Mouse (Mus musculus) embryonic fibroblast, embryonic 13.5 days (primary cell): Measurements from ENCODE around the gene E130308A19Rik. TPM values are rescaled to one million over a fixed set of nuclear protein-coding genes. Genes with fewer than 3 reads are reported as not detected.

Experiments
- H3K27ac ChIP-seq: 2 replicates; pipeline ENCODE4 v1.5.1; 2012; ENCODE audit warnings: low read length, control low read depth, inconsistent platforms; ENCODE audit not compliant: insufficient read depth
- H3K4me1 ChIP-seq: 2 replicates; pipeline ENCODE4 v1.6.1; 2011; ENCODE audit warnings: low read length; ENCODE audit not compliant: control insufficient read depth, insufficient read depth
- H3K4me3 ChIP-seq: 2 replicates; pipeline ENCODE4 v1.5.1; 2011; ENCODE audit warnings: mild to moderate bottlenecking, control low read depth, low read length; ENCODE audit not compliant: insufficient read depth
- CTCF ChIP-seq: IDR thresholded peaks from 2 replicates; pipeline ENCODE4 v1.5.1; 2011; ENCODE audit warnings: mild to moderate bottlenecking, control low read depth, low read length, moderate library complexity, borderline replicate concordance; ENCODE audit not compliant: insufficient read depth
- POLR2A ChIP-seq: IDR thresholded peaks from 2 replicates; pipeline ENCODE4 v1.6.1; 2011; ENCODE audit warnings: low read depth, mild to moderate bottlenecking, control low read depth, low read length, moderate library complexity
- polyA plus RNA-seq: library from polyadenylated mRNA; stranded (reverse); fragments of >200 nt; gene quantifications from 2 replicates; pipeline ENCODE4 v1.2.4, GENCODE M21; 2011; ENCODE audit warnings: low read depth; ENCODE audit not compliant: missing spikeins, insufficient read length

E130308A19Rik gene
- polyA plus RNA-seq, 1 experiment, result 12.5 TPM

DNA sequence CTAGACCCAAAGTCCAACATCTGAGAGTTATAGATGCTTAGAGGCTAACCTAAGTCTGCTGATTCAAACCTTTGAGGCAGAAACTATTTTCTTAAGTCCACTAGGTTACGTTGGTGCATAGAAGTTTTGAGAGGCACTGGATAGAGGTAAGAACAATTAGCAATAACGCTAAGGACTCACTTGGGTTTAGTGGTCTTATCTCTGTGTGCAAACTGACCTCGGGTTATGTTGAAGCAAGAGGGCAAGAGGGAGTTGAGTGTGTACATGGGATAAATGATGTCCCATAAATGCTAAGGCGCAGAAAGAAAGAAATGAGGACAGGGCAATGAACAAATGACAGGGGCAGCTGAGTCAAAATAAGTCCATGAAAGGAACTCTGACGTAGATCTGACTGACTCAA lies 23.1 kb downstream of the E130308A19Rik start:
- TF ChIP-seq CTCF, result no peak
- no peak for TF ChIP-seq POLR2A
- Histone ChIP-seq H3K4me1 (no peaks in the 10 kb centered on the region), H3K4me3 (no peak overlapping the region), H3K27ac (no peak overlapping the region)

DNA sequence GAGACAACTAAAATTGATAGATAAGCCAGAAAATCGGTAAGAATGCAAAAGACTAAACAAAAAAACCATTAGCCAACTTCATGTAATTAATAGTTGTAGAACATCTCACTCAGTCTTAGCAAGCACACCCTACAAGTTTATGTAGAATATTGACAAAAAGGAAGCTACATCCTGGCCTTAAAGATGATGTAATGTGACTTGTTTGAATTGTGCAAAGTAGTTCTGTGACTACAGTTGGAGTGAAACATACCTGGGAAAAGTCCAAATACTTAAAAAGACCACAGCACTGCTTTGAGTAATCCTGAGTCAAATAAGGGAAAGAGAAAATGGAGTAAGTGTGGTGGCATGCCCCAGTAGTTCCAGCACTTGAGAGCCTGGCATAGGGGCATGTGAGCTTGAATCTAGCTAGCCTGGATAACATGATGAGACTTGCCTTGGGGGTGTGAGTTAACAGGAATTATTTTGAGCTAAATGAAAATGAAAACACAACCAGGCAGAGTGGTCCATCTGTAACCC lies 26.2 kb downstream of the E130308A19Rik start:
- Histone ChIP-seq H3K4me1 (no peaks in the 10 kb centered on the region), H3K27ac (no peak overlapping the region; the same call in 1 of the 2 replicates), H3K4me3 (no peak overlapping the region)
- TF ChIP-seq CTCF (no peak), POLR2A (no peak)

DNA sequence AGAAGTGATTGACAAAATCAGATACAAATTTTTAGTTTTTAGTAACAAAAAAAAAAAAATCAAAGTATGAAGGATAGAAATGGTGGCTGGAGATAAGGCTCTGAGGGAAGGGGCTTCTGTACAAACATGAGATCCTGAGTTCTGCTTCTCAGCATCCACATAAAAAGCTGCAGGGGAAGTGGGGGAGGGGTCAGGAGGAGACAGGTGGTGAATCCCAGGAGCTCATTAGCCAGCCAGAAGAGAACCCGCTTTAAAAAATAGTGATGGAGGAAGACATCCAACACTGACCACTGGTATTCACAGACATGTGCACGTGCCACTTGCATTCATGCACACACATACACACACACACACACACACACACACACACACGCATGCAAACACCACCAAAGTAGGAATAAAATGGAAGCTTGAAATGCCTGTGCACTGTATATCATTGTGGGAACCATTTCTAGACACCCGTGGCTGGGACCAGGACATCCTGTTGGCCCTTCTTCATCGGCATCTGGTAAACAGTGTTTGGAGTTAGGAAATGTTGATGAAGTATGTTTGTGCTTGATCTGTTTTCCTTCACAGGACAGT lies 30.1 kb downstream of the E130308A19Rik start:
- Histone ChIP-seq H3K4me1 (no peaks in the 10 kb centered on the region), H3K27ac (no peak overlapping the region), H3K4me3 (no peak overlapping the region)
- TF ChIP-seq CTCF, result no peak

DNA sequence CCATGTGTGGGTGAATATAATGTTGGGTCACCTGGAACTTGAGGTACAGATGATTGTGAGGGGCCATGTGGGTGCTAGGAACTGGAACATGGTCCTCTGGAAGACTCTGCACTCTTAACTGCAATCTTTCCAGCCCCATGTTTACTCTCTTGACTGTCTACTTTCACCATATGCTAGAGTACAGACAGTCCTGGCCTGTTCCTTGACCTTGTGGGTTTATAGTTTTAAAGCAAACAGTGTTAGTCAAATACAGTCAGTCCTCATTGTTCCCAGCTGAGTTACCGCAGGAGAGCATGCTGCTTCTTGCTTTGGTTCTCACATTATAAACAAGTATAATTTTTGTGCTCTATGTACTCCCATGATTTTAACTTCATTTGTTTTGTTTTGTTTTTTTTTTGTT lies 36.2 kb downstream of the E130308A19Rik start:
- H3K4me1 ChIP-seq, result no peaks in the 10 kb centered on the region
- no peak overlapping the region for H3K27ac ChIP-seq
- no peak overlapping the region for H3K4me3 ChIP-seq
- TF ChIP-seq CTCF, result no peak
- TF ChIP-seq POLR2A, result no peak

- no peak for TF ChIP-seq POLR2A
- TF ChIP-seq CTCF, result no peak
- no peaks in the 10 kb centered on the region for H3K4me1 ChIP-seq
Measured at GRCm38 (mm10) chr4:59663451-59663850, 37.4 kb downstream of the E130308A19Rik start.

DNA sequence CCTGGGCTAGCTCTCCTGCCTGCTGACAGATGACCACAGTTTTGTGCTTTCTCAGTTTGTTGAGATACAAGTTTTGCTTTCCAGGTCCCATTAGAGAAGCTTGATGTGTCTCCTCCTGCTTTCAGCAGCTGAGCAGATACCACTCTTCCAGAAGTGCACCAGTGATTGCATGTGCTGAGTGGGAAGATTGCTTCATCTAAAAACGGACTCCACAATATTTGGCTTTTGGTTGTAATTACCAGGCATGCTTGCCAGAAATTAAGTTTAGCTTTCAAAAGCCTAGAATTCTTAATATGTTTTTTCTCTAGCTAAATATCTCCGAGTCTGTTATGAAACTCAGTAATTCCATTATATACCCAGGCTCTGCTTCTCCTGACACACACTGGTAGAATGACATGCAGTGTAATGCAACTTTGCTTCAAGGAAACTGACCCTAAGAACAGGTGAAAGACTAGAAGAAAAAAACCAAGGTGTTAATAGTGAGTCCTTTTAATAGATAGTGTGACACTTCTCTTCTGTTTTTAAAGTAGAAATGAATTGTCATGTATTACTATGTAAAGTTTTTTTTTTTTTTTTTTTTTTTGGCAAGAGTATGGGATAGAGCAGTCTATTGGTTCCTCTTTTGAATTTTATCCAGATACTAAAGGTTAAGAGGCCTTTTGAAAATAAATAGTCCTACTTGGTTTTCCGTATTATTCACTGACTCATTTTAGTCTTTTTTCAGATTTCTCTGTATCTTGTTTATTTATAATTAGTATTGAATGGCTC lies 40.7 kb downstream of the E130308A19Rik start:
- Histone ChIP-seq H3K27ac (no peak overlapping the region), H3K4me3 (no peak overlapping the region), H3K4me1 (no peaks in the 10 kb centered on the region)
- TF ChIP-seq POLR2A (no peak), CTCF (no peak)

More at GRCm38 (mm10) chr4:59663451-59663850, 37.4 kb downstream of the E130308A19Rik start:
- Histone ChIP-seq H3K27ac (no peak overlapping the region), H3K4me3 (no peak overlapping the region)

DNA sequence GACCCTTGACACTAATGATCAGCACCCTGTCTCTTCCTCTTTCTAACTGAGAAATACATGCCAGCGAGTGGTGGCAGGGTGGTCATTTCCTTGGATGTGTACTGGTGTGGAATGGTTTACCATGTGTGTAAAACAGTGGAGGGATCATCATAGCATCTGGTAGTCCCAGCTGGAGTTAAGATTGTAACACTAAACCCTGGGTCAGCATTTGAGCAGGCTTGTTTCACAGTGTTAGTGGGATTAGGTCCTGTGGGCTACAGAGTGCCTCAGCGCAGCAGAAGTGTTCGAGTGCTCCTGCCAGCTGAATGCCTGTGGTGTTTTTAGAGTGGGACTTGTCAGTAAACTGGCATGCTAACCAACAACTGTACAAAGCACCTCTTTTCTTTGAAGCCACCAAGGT lies 42.0 kb downstream of the E130308A19Rik start:
- H3K4me1 ChIP-seq, result no peaks in the 10 kb centered on the region
- H3K4me3 ChIP-seq, result no peak overlapping the region
- no peak for TF ChIP-seq CTCF
- TF ChIP-seq POLR2A, result no peak
- H3K27ac ChIP-seq, result no peak overlapping the region

GRCm38 (mm10) chr4:59669131-59669530 lies 43.1 kb downstream of the E130308A19Rik start:
- TF ChIP-seq POLR2A, result no peak
- no peak for TF ChIP-seq CTCF
- H3K27ac ChIP-seq, result no peak overlapping the region
- H3K4me3 ChIP-seq, result no peak overlapping the region
- H3K4me1 ChIP-seq, result no peaks in the 10 kb centered on the region

- Histone ChIP-seq H3K4me1 (no peaks in the 10 kb centered on the region), H3K4me3 (no peak overlapping the region), H3K27ac (no peak overlapping the region)
- TF ChIP-seq POLR2A (no peak), CTCF (no peak)
Measured at GRCm38 (mm10) chr4:59670015-59670414, 44.0 kb downstream of the E130308A19Rik start.
